Mouse (Mus musculus) left cerebral cortex, postnatal 10 days (tissue): ENCODE data around the gene Klhl21. TPM values are rescaled to one million over a fixed set of nuclear protein-coding genes. Genes with fewer than 3 reads are reported as not detected.

Experiments
- DNase-seq, 2 experiments: peaks; one replicate each; pipeline ENCODE4 v3.0.0; 2021 to 2022; ENCODE audit warnings: low spot score in 2 of 2, mixed read lengths in 1 of 2; ENCODE audit errors: extremely low spot score in 1 of 2
- intact Hi-C: fragments of 180-260 bp; cut with DNase I; formaldehyde crosslinking; loops from one replicate; pipeline ENCODE4 v1.15.1; 2025
- total RNA-seq, 2 experiments: library from RNA; stranded (reverse); gene quantifications; 2 replicates each; pipeline ENCODE4 v1.2.3; 2021

The Klhl21 gene
- total RNA-seq, 2 experiments from 2014 or later: 10.2 to 11.2 TPM

DNA sequence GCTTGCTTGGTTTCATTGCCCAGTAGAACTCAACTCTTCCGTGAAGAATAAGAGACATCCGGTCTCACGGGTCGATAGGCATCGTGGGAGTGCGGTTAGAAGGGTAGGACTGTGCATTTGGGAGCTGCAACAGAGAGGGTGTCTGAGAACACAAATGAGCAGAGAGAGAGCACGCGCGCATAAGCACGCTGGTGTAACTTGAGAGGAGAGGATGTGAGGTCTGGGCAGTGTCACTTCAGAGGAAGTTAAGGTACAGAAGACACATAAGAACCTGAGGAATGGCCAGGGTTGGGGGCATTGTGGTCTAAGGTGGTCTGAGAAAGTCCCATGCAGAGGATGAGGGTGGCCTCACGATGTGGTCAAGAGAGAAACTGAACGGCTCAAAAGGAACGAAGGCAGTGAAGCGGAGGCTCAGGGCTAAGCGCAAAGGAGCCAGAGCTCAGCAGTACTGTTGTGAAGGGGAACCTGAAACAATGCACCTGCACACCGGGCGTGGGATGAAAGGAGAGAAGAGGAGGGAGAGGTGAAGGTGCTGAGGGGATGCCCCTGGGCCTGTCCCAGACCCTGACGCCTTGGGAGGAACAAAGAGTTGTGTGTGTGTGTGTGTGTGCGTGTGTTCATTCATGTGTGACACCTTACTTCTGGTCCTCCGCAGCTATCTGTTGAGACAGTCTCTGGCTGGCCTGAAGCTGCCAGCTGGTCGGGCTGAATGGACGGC lies 33.5 kb downstream of the Klhl21 start:
- no peak for DNase-seq
- intact Hi-C loops: no loop called here

DNA sequence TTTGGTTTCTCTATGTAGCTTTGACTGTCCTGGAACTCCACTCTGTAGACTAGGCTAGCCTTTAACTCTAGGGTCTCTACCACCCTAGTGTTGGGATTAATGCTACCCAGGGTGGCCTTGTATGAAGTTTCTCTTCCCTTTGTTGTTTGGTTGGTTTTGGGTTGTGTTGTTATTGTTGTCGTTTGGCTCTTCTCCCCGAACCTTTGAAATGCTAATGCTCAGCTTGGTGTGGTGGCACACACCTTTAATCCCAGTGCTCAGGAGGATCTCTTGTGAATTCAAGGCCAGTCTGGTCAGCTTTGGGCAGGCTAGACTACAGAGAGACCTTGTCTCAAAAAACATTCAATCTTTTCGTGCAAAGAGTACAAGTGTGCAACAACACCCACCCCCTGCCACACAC lies 34.6 kb downstream of the Klhl21 start:
- no peak for DNase-seq
- intact Hi-C loops: no loop called here

DNA sequence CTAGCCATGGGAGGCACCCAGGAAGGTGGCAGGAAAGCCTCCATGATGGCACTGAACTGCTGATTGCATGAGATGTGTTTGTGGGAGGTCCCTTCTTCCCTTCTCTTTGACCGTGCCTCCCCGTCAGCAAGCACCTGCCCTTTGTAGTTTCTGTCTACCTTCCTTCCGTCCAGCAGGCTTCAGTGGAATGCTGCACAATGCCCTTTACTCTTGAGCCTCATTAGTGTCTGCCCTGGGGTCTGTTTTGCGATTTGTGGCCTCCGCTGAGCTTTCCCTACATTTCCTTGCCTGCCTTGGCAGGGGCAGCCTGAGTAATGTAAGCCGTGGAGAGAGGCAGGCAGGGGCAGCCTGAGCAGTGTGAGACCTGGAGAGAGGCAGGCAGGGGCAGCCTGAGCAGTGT lies 36.0 kb downstream of the Klhl21 start:
- DNase-seq: no peak
- intact Hi-C loops: no loop called here

DNA sequence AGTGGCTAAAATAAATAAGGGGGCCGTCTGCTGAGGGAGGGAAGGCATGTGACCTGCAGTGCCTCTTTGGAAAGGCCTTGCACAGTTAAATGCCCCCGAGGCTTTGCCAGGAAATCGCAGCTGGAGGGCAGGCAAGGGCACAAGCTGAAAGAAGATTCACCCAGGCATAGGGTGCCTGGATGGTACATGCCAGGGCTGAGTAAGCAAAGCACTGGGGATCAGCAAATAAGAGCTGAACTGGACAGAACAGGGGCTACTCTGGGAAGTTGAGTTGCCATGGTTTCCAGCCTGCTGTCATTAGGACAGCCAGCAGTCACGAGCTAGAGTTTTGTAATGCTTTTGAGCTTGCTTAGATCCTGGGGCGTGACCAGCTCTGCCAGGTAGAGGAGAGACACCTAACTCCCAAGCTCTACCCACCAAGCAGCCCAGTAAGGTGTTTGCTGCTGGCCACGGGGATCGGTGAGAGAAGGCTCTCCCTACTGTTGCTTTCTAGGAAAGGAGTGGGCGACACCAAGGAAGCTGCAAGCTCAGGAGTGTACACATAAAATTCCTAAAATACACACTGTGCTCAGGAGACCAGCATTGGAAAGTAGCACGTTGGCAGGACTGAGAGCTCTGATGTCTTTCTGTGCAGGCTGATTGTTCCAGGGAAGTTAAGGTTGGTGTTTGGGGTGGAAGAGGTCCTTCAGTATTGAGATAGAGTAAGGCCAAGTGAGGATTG lies 53.9 kb downstream of the Klhl21 start:
- DNase-seq: no peak

DNA sequence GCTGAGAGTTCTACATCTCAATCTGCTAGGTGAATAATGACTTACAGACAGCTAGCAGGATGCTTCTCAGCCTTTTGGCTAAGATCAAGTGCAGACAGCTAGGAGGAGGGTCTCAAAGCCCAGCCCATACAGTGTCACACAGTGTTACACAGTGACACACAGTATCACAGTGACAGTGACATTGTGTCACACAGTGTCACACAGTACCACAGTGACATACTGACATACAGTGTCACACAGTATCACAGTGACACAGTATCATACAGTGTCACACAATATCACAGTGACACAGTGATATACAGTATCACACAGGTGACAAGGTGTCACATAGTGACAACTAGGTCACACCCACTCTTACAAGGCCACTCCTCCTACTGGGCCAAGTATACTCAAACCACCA lies 58.7 kb downstream of the Klhl21 start:
- intact Hi-C loops: no loop called here
- no peak for DNase-seq

More for the DNA sequence above, 53.9 kb downstream of the Klhl21 start:
- intact Hi-C loops: no loop called here

Other genes with a start within 250 kb of the Klhl21 start
- gene Camta1, start 146.9 kb upstream of the Klhl21 start, total RNA-seq: 100 to 1,000 TPM; 200 to 223 TPM
- 10 to 100 TPM; 55.1 to 70.9 TPM for gene Dnajc11, start 75.1 kb upstream of the Klhl21 start, total RNA-seq
- 10 to 100 TPM; 18.8 to 21.2 TPM for gene Thap3, start 19.8 kb upstream of the Klhl21 start, total RNA-seq
- gene Phf13, start 12.5 kb upstream of the Klhl21 start, total RNA-seq: 10 to 100 TPM; 14.5 to 16.9 TPM
- 10 to 100 TPM; 11.9 to 14.7 TPM for gene Zbtb48, start 18.9 kb downstream of the Klhl21 start, total RNA-seq
- under 1 TPM; 0.43 to 0.54 TPM for gene Tas1r1, start 29.8 kb downstream of the Klhl21 start, total RNA-seq
- gene Nol9, start 30.5 kb downstream of the Klhl21 start, total RNA-seq: 10 to 100 TPM; 25.3 to 27.7 TPM
- 10 to 100 TPM; 43.3 to 46.9 TPM for gene Plekhg5, start 63.7 kb downstream of the Klhl21 start, total RNA-seq
- gene Tnfrsf25, start 107.1 kb downstream of the Klhl21 start, total RNA-seq: 1 to 10 TPM; 3.9 to 4.7 TPM
- under 1 TPM; 0.32 to 0.41 TPM for gene Espn, start 143.6 kb downstream of the Klhl21 start, total RNA-seq
- not detected for gene Hes2, start 150.1 kb downstream of the Klhl21 start, total RNA-seq
- 100 to 1,000 TPM; 415 to 420 TPM for gene Acot7, start 169.3 kb downstream of the Klhl21 start, total RNA-seq